In genomic region chr12:5191628-5192379, GRCm38 (mm10) we compare ENCODE assay signal across 8 mouse cellular contexts.
DNase-seq lines count a peak whose midpoint lies in the region; ATAC-seq lines count a peak whose summit lies in the region.

No protein-coding gene starts in this region.

- no peak overlapping the region for H3K4me2 ChIP-seq in hindbrain, embryonic 15.5 days
- no peak overlapping the region for H3K4me2 ChIP-seq in liver, embryonic 11.5 days
- H3K4me2 ChIP-seq in neural tube, embryonic 12.5 days (replicated peaks), result peak overlapping the region; percentile 36

- WGBS in hindbrain, embryonic 15.5 days, result 17% methylated on average over 14 of the region's 14 CpGs
- WGBS in liver, embryonic 11.5 days, result 13% methylated on average over 14 of the region's 14 CpGs
- 9% methylated on average over 14 of the region's 14 CpGs for WGBS in neural tube, embryonic 12.5 days

- H3K4me1 ChIP-seq in brown adipose tissue, adult 24 weeks (ENCODE audit: control insufficient read depth, insufficient read depth, insufficient read length, low read length), result peaks cover 13% of the 10 kb centered on the region
- peaks cover 60% of the 10 kb centered on the region for H3K4me1 ChIP-seq in hindbrain, embryonic 15.5 days (replicated peaks)
- peaks cover 4% of the 10 kb centered on the region for H3K4me1 ChIP-seq in liver, embryonic 11.5 days (replicated peaks; ENCODE audit: control insufficient read depth, insufficient read depth, low read length)
- H3K4me1 ChIP-seq in neural tube, embryonic 12.5 days, result peaks cover 38% of the 10 kb centered on the region

- peak; percentile 10 for DNase-seq in CD4-positive, CD25-positive, alpha-beta regulatory T cell, adult 2 months (ENCODE audit: low read depth, low spot score)
- peak; percentile 62 to 75 for DNase-seq in gastrocnemius, adult 8-10 months (ENCODE audit: low spot score in 2 of 2)
- DNase-seq in liver, embryonic 11.5 days (ENCODE audit: low spot score), result peak; percentile 38
- DNase-seq in urinary bladder, postnatal 14 days (ENCODE audit: low spot score), result peak; percentile 75
- DNase-seq in frontal cortex, postnatal 10 days (ENCODE audit: low spot score in 2 of 2), result no peak

- H3K9ac ChIP-seq in hindbrain, embryonic 15.5 days, result no peak overlapping the region
- no peak overlapping the region for H3K9ac ChIP-seq in liver, embryonic 11.5 days (ENCODE audit: low read depth, low read length)
- no peak overlapping the region for H3K9ac ChIP-seq in neural tube, embryonic 12.5 days

- no peaks in the 10 kb centered on the region for H3K36me3 ChIP-seq in hindbrain, embryonic 15.5 days
- H3K36me3 ChIP-seq in liver, embryonic 11.5 days (ENCODE audit: control insufficient read depth, insufficient read depth, low read length), result no peaks in the 10 kb centered on the region
- no peaks in the 10 kb centered on the region for H3K36me3 ChIP-seq in neural tube, embryonic 12.5 days

- peak overlapping the region; percentile 3 for H3K4me3 ChIP-seq in brown adipose tissue, adult 24 weeks (ENCODE audit: insufficient read depth, low read depth, low read length)
- no peak overlapping the region for H3K4me3 ChIP-seq in hindbrain, embryonic 15.5 days
- H3K4me3 ChIP-seq in liver, embryonic 11.5 days (ENCODE audit: low read depth, low read length), result no peak overlapping the region
- H3K4me3 ChIP-seq in neural tube, embryonic 12.5 days, result no peak overlapping the region

- peak; percentile 48 for ATAC-seq in hindbrain, embryonic 15.5 days (ENCODE audit: low FRiP score, low read depth)
- ATAC-seq in liver, embryonic 11.5 days (replicated peaks; ENCODE audit: low FRiP score), result 0 out of 2 replicates have a peak, but pooled peaks have one; percentile 56
- ATAC-seq in neural tube, embryonic 12.5 days (ENCODE audit: low FRiP score, low read depth), result no peak

- no peaks in the 10 kb centered on the region for H3K9me3 ChIP-seq in hindbrain, embryonic 15.5 days
- no peaks in the 10 kb centered on the region for H3K9me3 ChIP-seq in liver, embryonic 11.5 days (ENCODE audit: control insufficient read depth, low read length)
- H3K9me3 ChIP-seq in neural tube, embryonic 12.5 days, result no peaks in the 10 kb centered on the region

- peak overlapping the region; percentile 65 for H3K27ac ChIP-seq in brown adipose tissue, adult 24 weeks (replicated peaks; ENCODE audit: low read depth, low read length)
- H3K27ac ChIP-seq in hindbrain, embryonic 15.5 days (replicated peaks), result 0 out of 2 replicates have a peak overlapping the region, but pooled peaks have one; percentile 0
- H3K27ac ChIP-seq in liver, embryonic 11.5 days (ENCODE audit: low read depth, low read length), result no peak overlapping the region
- H3K27ac ChIP-seq in neural tube, embryonic 12.5 days, result no peak overlapping the region

- H3K27me3 ChIP-seq in hindbrain, embryonic 15.5 days, result no peaks in the 10 kb centered on the region
- no peaks in the 10 kb centered on the region for H3K27me3 ChIP-seq in liver, embryonic 11.5 days (replicated peaks; ENCODE audit: control insufficient read depth, insufficient read depth, low read length)
- H3K27me3 ChIP-seq in neural tube, embryonic 12.5 days (replicated peaks), result no peaks in the 10 kb centered on the region

Comparison
In these comparisons a context has a peak if more than half of its experiments do, and no peak if none do; other contexts are left out.
1. DNase-seq: peak in CD4-positive, CD25-positive, alpha-beta regulatory T cell, adult 2 months (single experiment), gastrocnemius, adult 8-10 months (2 of 2), liver, embryonic 11.5 days (single experiment) and urinary bladder, postnatal 14 days (single experiment); none in frontal cortex, postnatal 10 days (0 of 2).
2. H3K27ac ChIP-seq: peak in brown adipose tissue, adult 24 weeks (single experiment) and hindbrain, embryonic 15.5 days (single experiment); none in liver, embryonic 11.5 days (single experiment) and neural tube, embryonic 12.5 days (single experiment).